Mouse (Mus musculus) MEL (cell line): Measurements from ENCODE around the gene Prr15. TPM values are rescaled to one million over a fixed set of nuclear protein-coding genes. Genes with fewer than 3 reads are reported as not detected.

Experiments used
- DNase-seq: peaks from one replicate; pipeline ENCODE4 v3.0.0; 2011; ENCODE audit warnings: low read depth, low spot score
- H3K27ac ChIP-seq: 2 replicates; pipeline ENCODE4 v1.5.1; 2012; ENCODE audit warnings: low read depth, mild to moderate bottlenecking, control low read depth, low read length, moderate library complexity; ENCODE audit not compliant: control insufficient read depth
- H3K27me3 ChIP-seq, 2 experiments: fragments of 150-350 bp in 1 of 2; sonication (generic) in 1 of 2; 2 replicates each; pipeline ENCODE4 v1.6.1; 2012; ENCODE audit warnings: low read length in 2 of 2, mild to moderate bottlenecking in 2 of 2, improper control_type of control experiment in 1 of 2, moderate library complexity in 1 of 2; ENCODE audit not compliant: insufficient read depth in 2 of 2, control insufficient read depth in 1 of 2
- H3K36me3 ChIP-seq, 2 experiments: 2 replicates each; pipeline ENCODE4 v1.6.1; 2012 to 2014; ENCODE audit warnings: low read length in 2 of 2, improper control_type of control experiment in 1 of 2, inconsistent platforms in 1 of 2, mild to moderate bottlenecking in 1 of 2; ENCODE audit not compliant: insufficient read depth in 2 of 2, control insufficient read depth in 1 of 2
- H3K4me1 ChIP-seq, 2 experiments: fragments of 150-350 bp in 1 of 2; sonication (generic) in 1 of 2; 2 replicates each; pipeline ENCODE4 v1.6.1; 2012; ENCODE audit warnings: low read length in 2 of 2, improper control_type of control experiment in 1 of 2, mild to moderate bottlenecking in 1 of 2; ENCODE audit not compliant: insufficient read depth in 2 of 2, control insufficient read depth in 1 of 2
- H3K4me3 ChIP-seq, 2 experiments: fragments of 150-350 bp in 1 of 2; sonication (generic) in 1 of 2; 2 replicates each; pipeline ENCODE4 v1.5.1; 2012; ENCODE audit warnings: low read depth in 2 of 2, low read length in 2 of 2, mild to moderate bottlenecking in 2 of 2, moderate library complexity in 2 of 2, control low read depth in 1 of 2, improper control_type of control experiment in 1 of 2; ENCODE audit not compliant: control insufficient read depth in 1 of 2, insufficient read depth in 1 of 2
- H3K79me2 ChIP-seq: 2 replicates; pipeline ENCODE4 v1.6.1; 2012; ENCODE audit warnings: mild to moderate bottlenecking, low read length, moderate library complexity; ENCODE audit not compliant: control insufficient read depth, poor library complexity, insufficient read depth
- H3K9ac ChIP-seq: 2 replicates; pipeline ENCODE4 v1.6.1; 2012; ENCODE audit warnings: low read depth, mild to moderate bottlenecking, control low read depth, low read length, moderate library complexity; ENCODE audit not compliant: control insufficient read depth, poor library complexity, severe bottlenecking
- H3K9me3 ChIP-seq: fragments of 150-350 bp; sonication (generic); replicated peaks from 2 replicates; pipeline ENCODE4 v1.6.1; 2012; ENCODE audit warnings: mild to moderate bottlenecking, low read length, improper control_type of control experiment, moderate library complexity; ENCODE audit not compliant: insufficient read depth
- BHLHE40 ChIP-seq: IDR thresholded peaks from 2 replicates; pipeline ENCODE4 v1.6.1; 2012; ENCODE audit warnings: low read depth, mild to moderate bottlenecking, inconsistent platforms, low read length, improper control_type of control experiment, borderline replicate concordance
- CHD2 ChIP-seq: IDR thresholded peaks from 2 replicates; pipeline ENCODE4 v1.6.1; 2011; ENCODE audit warnings: low read length, improper control_type of control experiment
- CTCF ChIP-seq, 3 experiments: IDR thresholded peaks in 2 of 3; conservative IDR thresholded peaks in 1 of 3; 2 replicates each; pipeline ENCODE4 v1.5.1; 2011 to 2012; ENCODE audit warnings: low read length in 3 of 3, low read depth in 2 of 3, mild to moderate bottlenecking in 2 of 3, improper control_type of control experiment in 1 of 3, inconsistent platforms in 1 of 3, mixed read lengths in 1 of 3, moderate library complexity in 1 of 3; ENCODE audit not compliant: control insufficient read depth in 1 of 3, insufficient read depth in 1 of 3, poor library complexity in 1 of 3, severe bottlenecking in 1 of 3
- E2F4 ChIP-seq: IDR thresholded peaks from 2 replicates; pipeline ENCODE4 v1.6.1; 2011; ENCODE audit warnings: low read depth, low read length, improper control_type of control experiment, borderline replicate concordance
- ELF1 ChIP-seq: IDR thresholded peaks from 2 replicates; pipeline ENCODE4 v1.6.1; 2014; ENCODE audit warnings: low read depth, mild to moderate bottlenecking, inconsistent platforms, low read length, improper control_type of control experiment, moderate library complexity
- EP300 ChIP-seq, 2 experiments: IDR thresholded peaks; 2 replicates each; pipeline ENCODE4 v1.6.1; 2011; ENCODE audit warnings: improper control_type of control experiment in 2 of 2, low read length in 2 of 2, low read depth in 1 of 2, mild to moderate bottlenecking in 1 of 2
- ETS1 ChIP-seq: IDR thresholded peaks from 2 replicates; pipeline ENCODE4 v1.6.1; 2012; ENCODE audit warnings: low read depth, mild to moderate bottlenecking, inconsistent platforms, low read length, improper control_type of control experiment, moderate library complexity
- GABPA ChIP-seq: IDR thresholded peaks from 2 replicates; pipeline ENCODE4 v1.6.1; 2012; ENCODE audit warnings: low read depth, mild to moderate bottlenecking, inconsistent platforms, low read length, improper control_type of control experiment, moderate library complexity
- GATA1 ChIP-seq: IDR thresholded peaks from 2 replicates; pipeline ENCODE4 v1.6.1; 2011; ENCODE audit warnings: low read depth, low read length, improper control_type of control experiment
- HCFC1 ChIP-seq: IDR thresholded peaks from 2 replicates; pipeline ENCODE4 v1.6.1; 2012; ENCODE audit warnings: low read depth, mild to moderate bottlenecking, inconsistent platforms, low read length, improper control_type of control experiment, moderate library complexity
- JUND ChIP-seq: IDR thresholded peaks from 2 replicates; pipeline ENCODE4 v1.6.1; 2011; ENCODE audit warnings: low read depth, mild to moderate bottlenecking, improper control_type of control experiment, low read length
- KAT2A ChIP-seq: conservative IDR thresholded peaks from 2 replicates; pipeline ENCODE4 v1.6.1; 2012; ENCODE audit warnings: low read depth, low read length, improper control_type of control experiment, inconsistent platforms
- MAFK ChIP-seq: IDR thresholded peaks from 2 replicates; pipeline ENCODE4 v1.6.1; 2011; ENCODE audit warnings: low read depth, mild to moderate bottlenecking, low read length, improper control_type of control experiment, borderline replicate concordance
- MAX ChIP-seq: IDR thresholded peaks from 2 replicates; pipeline ENCODE4 v1.6.1; 2011; ENCODE audit warnings: low read length, improper control_type of control experiment
- MAZ ChIP-seq: IDR thresholded peaks from 2 replicates; pipeline ENCODE4 v1.6.1; 2012; ENCODE audit warnings: low read depth, mild to moderate bottlenecking, inconsistent platforms, low read length, improper control_type of control experiment
- MXI1 ChIP-seq: IDR thresholded peaks from 2 replicates; pipeline ENCODE4 v1.6.1; 2011; ENCODE audit warnings: mild to moderate bottlenecking, low read depth, low read length, improper control_type of control experiment
- MYB ChIP-seq: IDR thresholded peaks from 2 replicates; pipeline ENCODE4 v1.6.1; 2011; ENCODE audit warnings: mild to moderate bottlenecking, low read depth, low read length, improper control_type of control experiment
- MYC ChIP-seq: IDR thresholded peaks from 2 replicates; pipeline ENCODE4 v1.6.1; 2011; ENCODE audit warnings: low read depth, mild to moderate bottlenecking, low read length, improper control_type of control experiment, moderate library complexity
- NELFE ChIP-seq: IDR thresholded peaks from 2 replicates; pipeline ENCODE4 v1.6.1; 2011; ENCODE audit warnings: low read depth, low read length, improper control_type of control experiment
- POLR2A ChIP-seq, 2 experiments: IDR thresholded peaks; 2 replicates each; pipeline ENCODE4 v1.6.1; 2011 to 2012; ENCODE audit warnings: low read length in 2 of 2, mild to moderate bottlenecking in 2 of 2, control low read depth in 1 of 2, improper control_type of control experiment in 1 of 2, low read depth in 1 of 2, moderate library complexity in 1 of 2; ENCODE audit not compliant: control insufficient read depth in 1 of 2, insufficient read depth in 1 of 2, poor library complexity in 1 of 2
- POLR2AphosphoS2 ChIP-seq: IDR thresholded peaks from 2 replicates; pipeline ENCODE4 v1.6.1; 2011; ENCODE audit warnings: low read length, improper control_type of control experiment
- POLR2AphosphoS5 ChIP-seq: IDR thresholded peaks from 2 replicates; pipeline ENCODE4 v1.6.1; 2012; ENCODE audit warnings: low read depth, borderline replicate concordance, mild to moderate bottlenecking, inconsistent platforms, low read length, moderate library complexity, mixed read lengths
- RAD21 ChIP-seq: IDR thresholded peaks from 2 replicates; pipeline ENCODE4 v1.6.1; 2011; ENCODE audit warnings: mild to moderate bottlenecking, low read depth, low read length, improper control_type of control experiment
- SIN3A ChIP-seq: IDR thresholded peaks from 2 replicates; pipeline ENCODE4 v1.6.1; 2012; ENCODE audit warnings: low read length, improper control_type of control experiment, inconsistent platforms
- SMC3 ChIP-seq: IDR thresholded peaks from 2 replicates; pipeline ENCODE4 v1.6.1; 2011; ENCODE audit warnings: low read depth, low read length, improper control_type of control experiment
- TAL1 ChIP-seq: IDR thresholded peaks from 2 replicates; pipeline ENCODE4 v1.6.1; 2012; ENCODE audit warnings: mild to moderate bottlenecking, inconsistent platforms, low read length, moderate library complexity, mixed read lengths
- TBP ChIP-seq: IDR thresholded peaks from 2 replicates; pipeline ENCODE4 v1.8.0; 2011; ENCODE audit warnings: low read depth, low read length, improper control_type of control experiment
- UBTF ChIP-seq: IDR thresholded peaks from 2 replicates; pipeline ENCODE4 v1.6.1; 2012; ENCODE audit warnings: low read depth, mild to moderate bottlenecking, inconsistent platforms, low read length, improper control_type of control experiment, moderate library complexity, borderline replicate concordance; ENCODE audit not compliant: insufficient read depth
- ZC3H11A ChIP-seq: IDR thresholded peaks from 2 replicates; pipeline ENCODE4 v1.6.1; 2012; ENCODE audit warnings: low read depth, mild to moderate bottlenecking, inconsistent platforms, low read length, improper control_type of control experiment
- ZMIZ1 ChIP-seq: IDR thresholded peaks from 2 replicates; pipeline ENCODE4 v1.6.1; 2012; ENCODE audit warnings: low read depth, mild to moderate bottlenecking, inconsistent platforms, low read length, improper control_type of control experiment, moderate library complexity
- polyA plus RNA-seq, 2 experiments: library from polyadenylated mRNA; stranded (reverse) in 1 of 2; unstranded in 1 of 2; fragments of >175 nt in 1 of 2; fragments of >200 nt in 1 of 2; gene quantifications; 2 replicates each; pipeline versions ENCODE4 v1.2.1 to v1.2.4; 2012; ENCODE audit warnings: low replicate concordance in 2 of 2, low read depth in 1 of 2; ENCODE audit not compliant: insufficient read length in 2 of 2, insufficient read depth in 1 of 2, missing spikeins in 1 of 2
- total RNA-seq: library from RNA; depleted of rRNA; stranded (reverse); fragments of 300-350 nt; gene quantifications from 2 replicates; pipeline ENCODE4 v1.2.3, GENCODE M21; 2012

Gene Prr15
- total and polyA plus RNA-seq, 3 experiments = not detected

- no peak overlapping the region for H3K4me3 ChIP-seq
- DNase-seq = no peak
- no peak for TF ChIP-seq MYC
- TF ChIP-seq SIN3A = no peak
- no peak for TF ChIP-seq GABPA
- no peak for TF ChIP-seq POLR2A (IDR thresholded peaks at IDR 0.05; ENCODE audit: control insufficient read depth in 1 of 2, insufficient read depth in 1 of 2, low read depth in 1 of 2, low read length in 2 of 2, poor library complexity in 1 of 2)
- TF ChIP-seq POLR2AphosphoS2 = no peak
- TF ChIP-seq RAD21 = no peak
- TF ChIP-seq JUND = no peak
- no peak for TF ChIP-seq POLR2AphosphoS5
- TF ChIP-seq MYB = no peak
- TF ChIP-seq HCFC1 = no peak
- TF ChIP-seq E2F4 = no peak
- no peak for TF ChIP-seq BHLHE40
- TF ChIP-seq ELF1 = no peak
- TF ChIP-seq MXI1 = no peak
- no peak for TF ChIP-seq MAFK
- no peak for TF ChIP-seq MAX
- TF ChIP-seq TAL1 = no peak
- TF ChIP-seq UBTF = no peak
- H3K79me2 ChIP-seq = no peaks in the 10 kb centered on the region
- no peaks in the 10 kb centered on the region for H3K9me3 ChIP-seq
- H3K27me3 ChIP-seq = no peaks in the 10 kb centered on the region
- H3K27ac ChIP-seq = no peak overlapping the region
- H3K36me3 ChIP-seq = no peaks in the 10 kb centered on the region
- no peaks in the 10 kb centered on the region for H3K4me1 ChIP-seq
- H3K9ac ChIP-seq = no peak overlapping the region
These were observed 7.5 kb downstream of the Prr15 start for GRCm38 (mm10) chr6:54333116-54333651.

- no peak for DNase-seq
- Histone ChIP-seq H3K27me3 (no peaks in the 10 kb centered on the region), H3K4me1 (no peaks in the 10 kb centered on the region), H3K79me2 (no peaks in the 10 kb centered on the region), H3K9ac (no peak overlapping the region), H3K36me3 (no peaks in the 10 kb centered on the region)
- TF ChIP-seq GATA1 (no peak), TBP (no peak), POLR2AphosphoS5 (no peak), NELFE (no peak), KAT2A (no peak), ZC3H11A (no peak), MXI1 (no peak), ZMIZ1 (no peak), POLR2AphosphoS2 (no peak), ELF1 (no peak), HCFC1 (no peak), GABPA (no peak), ETS1 (no peak), EP300 (IDR thresholded peaks at IDR 0.05; ENCODE audit: low read depth in 1 of 2, low read length in 2 of 2) (no peak), CTCF (IDR thresholded peaks at IDR 0.05 in 2 of 3, conservative IDR thresholded peaks at IDR 0.05 in 1 of 3; ENCODE audit: control insufficient read depth in 1 of 3, insufficient read depth in 1 of 3, low read depth in 2 of 3, low read length in 3 of 3, poor library complexity in 1 of 3, severe bottlenecking in 1 of 3) (no peak), SMC3 (no peak), MAZ (no peak), CHD2 (no peak)
- TF ChIP-seq, all 39 proteins: peak for 0
- H3K27ac ChIP-seq = no peak overlapping the region
- H3K4me3 ChIP-seq = no peak overlapping the region
- H3K9me3 ChIP-seq = no peaks in the 10 kb centered on the region
These were observed 8.2 kb downstream of the Prr15 start for GRCm38 (mm10) chr6:54333652-54334396.
